Mouse (Mus musculus) ovary, postnatal 36 days (tissue): ENCODE data around the gene Nat8f3.
A peak's percentile ranks its signal among the peaks of the same experiment; 100 is the strongest.
"Not testable (repeated sequence)": the region's sequence is repeated elsewhere in the genome, so short reads cannot be mapped to it uniquely, and the experiment has no call there.

ENCODE experiments used
- DNase-seq: peaks from one replicate; pipeline ENCODE4 v3.0.0; 2022; ENCODE audit warnings: low spot score, mixed read lengths

Nat8f3 gene

DNA sequence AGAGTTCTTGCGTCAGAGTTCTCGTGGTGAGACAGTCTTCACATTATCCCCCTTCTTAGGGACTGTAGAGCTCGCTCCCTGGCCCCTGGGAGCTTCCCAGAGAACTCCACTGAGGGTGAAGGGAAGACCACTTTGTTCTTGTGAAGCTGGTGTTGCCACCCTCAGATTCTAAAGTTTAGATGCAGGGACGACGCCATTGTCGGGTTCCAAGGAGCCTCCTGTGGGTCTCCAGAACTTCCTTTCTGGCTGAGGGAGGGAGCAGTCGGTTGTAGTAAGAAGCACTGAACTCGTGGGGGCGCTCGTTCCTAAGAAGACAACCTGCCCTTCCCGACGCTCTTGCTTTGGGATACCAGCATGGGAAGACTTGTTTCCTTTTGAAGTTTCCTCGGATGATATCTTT, at the start of gene Nat8f3:
Gene Nat8f3, minus strand, starts transcription at position 223 of the 400 bp plus-strand sequence.
- DNase-seq, result peak; percentile 66

DNA sequence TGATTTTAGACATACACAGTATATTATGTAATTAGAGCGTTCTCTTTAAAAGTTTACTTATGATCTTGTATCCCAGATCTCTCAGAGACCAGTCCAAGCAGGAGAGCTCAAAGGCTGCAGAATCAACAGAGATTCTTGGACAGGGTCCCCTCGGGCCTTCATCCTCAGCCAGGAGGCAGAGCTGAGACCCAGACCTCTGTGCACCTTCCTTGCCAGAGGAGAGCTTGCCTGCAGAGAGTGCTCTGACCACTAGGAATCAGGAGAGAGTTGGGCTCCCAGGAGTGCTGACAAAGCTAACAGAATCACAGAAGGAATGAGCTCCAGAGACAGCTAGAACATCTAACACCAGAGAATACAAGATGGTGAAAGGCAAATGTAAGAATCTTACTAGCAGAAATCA, 47.8 kb upstream of the Nat8f3 start:
- DNase-seq, result no peak

DNA sequence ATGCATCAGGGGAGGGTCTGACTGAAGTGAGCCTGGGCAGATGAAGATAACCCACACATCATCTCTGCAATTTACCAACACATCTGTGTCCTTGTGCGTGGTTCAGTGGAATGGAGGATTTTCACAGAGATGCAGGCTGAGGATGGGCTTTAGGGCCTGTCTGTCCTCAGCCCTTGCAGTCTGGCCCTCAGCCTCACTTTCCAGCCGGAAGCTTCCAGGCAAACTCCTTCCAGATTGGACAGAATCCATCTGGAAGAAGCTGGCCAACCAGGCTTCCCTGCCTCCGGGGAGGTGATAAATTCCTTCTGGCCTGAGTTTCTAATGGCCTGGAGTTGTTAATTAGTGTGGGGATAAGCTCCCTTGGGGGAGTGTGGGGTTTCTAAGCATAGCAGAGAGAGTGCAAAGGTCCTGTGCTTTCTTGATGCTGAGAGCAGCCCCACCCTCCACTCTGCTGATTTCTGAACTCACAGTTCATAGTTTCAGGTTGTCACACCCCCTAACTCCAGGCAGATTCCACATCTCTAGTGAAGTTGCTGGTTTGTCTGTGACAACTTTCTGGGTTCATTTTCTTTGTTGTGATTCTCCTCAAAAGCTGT, 45.5 kb upstream of the Nat8f3 start:
- not testable (repeated sequence) for DNase-seq

- DNase-seq, result not testable (repeated sequence)
Measured at GRCm38 (mm10) chr6:85810514-85810913, 45.0 kb upstream of the Nat8f3 start.

DNA sequence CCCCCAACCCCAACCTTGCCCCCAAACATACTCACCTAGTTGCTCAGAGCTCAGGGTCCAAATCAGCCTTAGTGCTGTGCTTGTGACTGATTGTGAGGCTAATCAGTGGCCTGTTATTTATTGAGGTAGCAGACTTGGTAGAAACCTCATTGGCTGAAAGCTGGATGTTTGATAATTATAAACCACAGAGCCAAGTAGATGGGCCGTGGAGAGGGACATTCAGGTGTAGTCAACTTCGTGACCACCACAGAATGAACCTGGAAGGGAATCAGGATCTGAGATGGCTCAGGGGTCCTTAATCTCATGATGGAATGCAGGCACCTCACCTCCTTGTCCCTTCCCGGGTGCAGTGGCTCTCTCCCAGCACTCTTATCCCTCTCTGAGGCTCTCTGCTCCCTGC, 44.2 kb upstream of the Nat8f3 start:
- not testable (repeated sequence) for DNase-seq

DNA sequence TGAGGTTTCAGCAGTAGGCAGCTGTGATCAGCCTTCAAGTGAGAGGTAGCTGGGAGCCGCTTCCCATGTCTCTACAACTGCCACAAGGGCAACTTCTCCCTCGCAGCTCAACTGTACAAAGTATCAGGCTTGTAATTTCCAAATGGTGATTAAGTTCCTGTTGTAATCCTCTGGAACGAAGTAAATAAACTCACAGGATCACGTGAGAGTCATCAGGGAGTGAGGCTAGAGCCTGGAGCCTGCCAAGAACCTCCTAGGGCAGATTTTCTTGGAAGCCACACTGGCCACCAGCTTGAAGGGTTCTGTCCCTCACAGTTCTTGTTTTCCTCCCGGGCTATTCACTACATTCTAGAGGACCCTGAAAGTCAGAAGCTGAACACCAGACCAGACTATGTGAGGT, 37.6 kb upstream of the Nat8f3 start:
- DNase-seq, result not testable (repeated sequence)

- DNase-seq, result not testable (repeated sequence)
Measured at GRCm38 (mm10) chr6:85763127-85764070, 2.2 kb downstream of the Nat8f3 start.

- not testable (repeated sequence) for DNase-seq
Measured at GRCm38 (mm10) chr6:85762678-85763077, 2.9 kb downstream of the Nat8f3 start.

- peak; percentile 6 for DNase-seq
Measured at GRCm38 (mm10) chr6:85755705-85756249, 9.8 kb downstream of the Nat8f3 start.

DNA sequence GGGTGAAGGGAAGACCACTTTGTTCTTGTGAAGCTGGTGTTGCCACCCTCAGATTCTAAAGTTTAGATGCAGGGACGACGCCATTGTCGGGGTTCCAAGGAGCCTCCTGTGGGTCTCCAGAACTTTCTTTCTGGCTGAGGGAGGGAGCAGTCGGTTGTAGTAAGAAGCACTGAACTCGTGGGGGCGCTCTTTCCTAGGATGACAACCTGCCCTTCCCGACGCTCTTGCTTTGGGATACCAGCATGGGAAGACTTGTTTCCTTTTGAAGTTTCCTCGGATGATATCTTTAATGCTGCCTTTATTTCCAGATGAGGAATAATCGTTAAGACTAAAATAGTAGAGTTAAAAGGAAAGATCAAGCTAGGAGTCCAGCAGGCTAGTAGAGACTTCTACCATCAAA, 52.4 kb downstream of the Nat8f3 start, which contains the start of gene Nat8f7:
Gene Nat8f7, minus strand, starts transcription at position 101 of the 400 bp plus-strand sequence.
- not testable (repeated sequence) for DNase-seq

DNA sequence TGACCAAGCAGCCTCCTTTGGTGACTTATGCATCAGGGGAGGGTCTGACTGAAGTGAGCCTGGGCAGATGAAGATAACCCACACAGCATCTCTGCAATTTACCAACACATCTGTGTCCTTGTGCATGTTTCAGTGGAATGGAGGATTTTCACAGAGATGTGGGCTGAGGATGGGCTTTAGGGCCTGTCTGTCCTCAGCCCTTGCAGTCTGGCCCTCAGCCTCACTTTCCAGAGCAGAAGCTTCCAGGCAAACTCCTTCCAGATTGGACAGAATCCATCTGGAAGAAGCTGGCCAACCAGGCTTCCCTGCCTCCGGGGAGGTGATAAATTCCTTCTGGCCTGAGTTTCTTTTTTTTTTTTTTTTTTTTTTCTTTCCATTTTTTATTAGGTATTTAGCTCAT, 55.9 kb downstream of the Nat8f3 start:
- not testable (repeated sequence) for DNase-seq

- not testable (repeated sequence) for DNase-seq
Measured at GRCm38 (mm10) chr6:85709206-85709605, 56.3 kb downstream of the Nat8f3 start.

DNA sequence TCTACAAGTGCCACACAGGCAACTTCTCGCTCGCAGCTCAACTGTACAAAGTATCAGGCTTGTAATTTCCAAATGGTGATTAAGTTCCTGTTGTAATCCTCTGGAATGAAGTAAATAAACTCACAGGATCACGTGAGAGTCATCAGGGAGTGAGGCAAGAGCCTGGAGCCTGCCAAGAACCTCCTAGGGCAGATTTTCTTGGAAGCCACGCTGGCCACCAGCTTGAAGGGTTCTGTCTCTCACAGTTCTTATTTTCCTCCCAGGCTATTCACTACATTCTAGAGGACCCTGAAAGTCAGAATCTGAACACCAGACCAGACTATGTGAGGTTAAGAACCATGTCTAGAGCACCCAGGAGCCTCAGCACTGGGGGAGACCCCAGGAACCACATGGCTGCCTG, 63.6 kb downstream of the Nat8f3 start:
- DNase-seq, result peak; percentile 20
